Mouse (Mus musculus): ENCODE measurements around the gene Ndufb6.
"Not testable (repeated sequence)": the region's sequence is repeated elsewhere in the genome, so short reads cannot be mapped to it uniquely, and the experiment has no call there.

Gene Ndufb6

GRCm38 (mm10) chr4:40279276-40279900 is at the start of gene Ndufb6:
Ndufb6 (minus strand) TSS chr4:40279421.
- DNase-seq (ENCODE audit: low spot score): peak; percentile 98

GRCm38 (mm10) chr4:40327161-40327560 is 47.9 kb upstream of the Ndufb6 start:
- no peak for DNase-seq (ENCODE audit: low spot score)

- DNase-seq (ENCODE audit: low spot score): no peak
Observed at GRCm38 (mm10) chr4:40324620-40325019, 45.4 kb upstream of the Ndufb6 start.

- DNase-seq (ENCODE audit: low spot score): no peak
Observed at GRCm38 (mm10) chr4:40317404-40317803, 38.2 kb upstream of the Ndufb6 start.

GRCm38 (mm10) chr4:40313026-40313425 is 33.8 kb upstream of the Ndufb6 start:
- DNase-seq (ENCODE audit: low spot score): no peak

- no peak for DNase-seq (ENCODE audit: low spot score)
Observed at GRCm38 (mm10) chr4:40312213-40312612, 33.0 kb upstream of the Ndufb6 start.

GRCm38 (mm10) chr4:40310796-40311383 is 31.7 kb upstream of the Ndufb6 start:
- no peak for DNase-seq (ENCODE audit: low spot score)

GRCm38 (mm10) chr4:40309682-40310081 is 30.5 kb upstream of the Ndufb6 start:
- no peak for DNase-seq (ENCODE audit: low spot score)

- DNase-seq (ENCODE audit: low spot score): no peak
Observed at GRCm38 (mm10) chr4:40302445-40303125, 23.4 kb upstream of the Ndufb6 start.

- peak; percentile 45 for DNase-seq (ENCODE audit: low spot score)
Observed at GRCm38 (mm10) chr4:40301076-40301789, 22.0 kb upstream of the Ndufb6 start.

- no peak for DNase-seq (ENCODE audit: low spot score)
Observed at GRCm38 (mm10) chr4:40299169-40299568, 19.9 kb upstream of the Ndufb6 start.

GRCm38 (mm10) chr4:40291511-40291910 is 12.3 kb upstream of the Ndufb6 start:
- DNase-seq (ENCODE audit: low spot score): not testable (repeated sequence)

- DNase-seq (ENCODE audit: low spot score): no peak
Observed at GRCm38 (mm10) chr4:40289046-40289445, 9.8 kb upstream of the Ndufb6 start.

GRCm38 (mm10) chr4:40287415-40287814 is 8.2 kb upstream of the Ndufb6 start:
- no peak for DNase-seq (ENCODE audit: low spot score)

GRCm38 (mm10) chr4:40285582-40285981 is 6.4 kb upstream of the Ndufb6 start:
- peak; percentile 16 for DNase-seq (ENCODE audit: low spot score)

- DNase-seq (ENCODE audit: low spot score): no peak
Observed at GRCm38 (mm10) chr4:40278880-40279275, 343 bp downstream of the Ndufb6 start.

GRCm38 (mm10) chr4:40269430-40270032 is 9.7 kb downstream of the Ndufb6 start, which contains the start of the genes Smim27 and Topors:
Smim27 (plus strand) TSS chr4:40269579.
Topors (minus strand) TSS chr4:40269850.
- peak; percentile 92 for DNase-seq (ENCODE audit: low spot score)

GRCm38 (mm10) chr4:40268835-40269234 is 10.4 kb downstream of the Ndufb6 start:
- no peak for DNase-seq (ENCODE audit: low spot score)

GRCm38 (mm10) chr4:40268204-40268813 is 10.9 kb downstream of the Ndufb6 start:
- peak; percentile 89 for DNase-seq (ENCODE audit: low spot score)

GRCm38 (mm10) chr4:40267681-40268080 is 11.5 kb downstream of the Ndufb6 start:
- DNase-seq (ENCODE audit: low spot score): no peak

- DNase-seq (ENCODE audit: low spot score): no peak
Observed at GRCm38 (mm10) chr4:40264321-40264720, 14.9 kb downstream of the Ndufb6 start.

Data from ovary, postnatal 10 days (tissue).